Mouse (Mus musculus): Measurements from ENCODE around the gene Gm14327.
"Not testable (repeated sequence)": the region's sequence is repeated elsewhere in the genome, so short reads cannot be mapped to it uniquely, and the experiment has no call there.

Gene Gm14327

DNA sequence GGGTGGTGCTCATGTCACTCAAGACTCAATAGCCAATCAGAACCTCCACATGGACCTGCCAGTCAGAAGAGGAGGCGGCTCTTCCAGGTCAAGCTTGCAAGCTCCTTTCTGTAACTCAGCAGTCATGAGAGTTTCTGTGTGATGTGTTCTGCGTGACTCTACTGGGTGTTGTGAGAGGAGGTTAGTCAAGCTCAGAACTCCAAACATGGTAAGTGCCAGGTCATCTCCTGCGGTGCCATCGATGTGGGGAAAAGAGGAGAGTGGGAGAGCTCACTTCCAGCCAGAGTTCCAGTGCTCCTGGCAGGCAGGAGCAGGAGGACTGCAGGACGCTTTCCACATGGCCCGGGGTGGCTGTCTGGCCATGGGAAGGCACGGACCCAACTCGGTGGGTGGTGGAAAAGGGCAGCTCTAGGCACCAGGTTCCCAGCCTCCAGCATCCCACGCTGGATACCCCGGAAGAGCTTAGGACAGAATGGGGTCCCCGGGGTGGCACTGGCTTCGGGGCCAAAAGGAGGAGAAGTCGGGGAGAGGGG is at the start of gene Gm14327:
TSS of gene Gm14327 (plus strand) at position 51 of the 533 bp plus-strand sequence.
- not testable (repeated sequence) for DNase-seq

GRCm38 (mm10) chr2:177862254-177862653 is 34.6 kb upstream of the Gm14327 start:
- not testable (repeated sequence) for DNase-seq

DNA sequence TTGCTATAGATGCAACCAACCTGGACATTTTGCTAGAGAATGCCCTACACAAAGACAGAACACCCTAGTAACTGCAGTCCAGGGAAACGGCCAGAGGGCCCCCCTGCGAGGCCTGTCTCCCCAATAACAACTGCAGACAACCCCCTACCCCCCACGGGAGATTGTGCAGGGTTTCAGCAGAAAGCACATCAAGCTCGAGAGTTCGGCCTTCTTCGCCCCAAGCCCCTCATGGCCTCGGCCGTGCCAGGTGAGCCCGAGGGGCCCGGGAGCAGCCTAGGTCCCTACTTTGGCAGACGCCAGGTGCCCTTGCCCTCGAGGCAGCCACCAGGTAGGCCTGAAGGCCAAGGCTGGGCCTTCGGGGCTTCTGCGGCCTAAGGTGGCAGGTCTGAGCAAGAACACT is 9.2 kb upstream of the Gm14327 start:
- not testable (repeated sequence) for DNase-seq

GRCm38 (mm10) chr2:177898171-177898570 is 1.3 kb downstream of the Gm14327 start:
- DNase-seq, result not testable (repeated sequence)

GRCm38 (mm10) chr2:177903276-177903675 is 6.4 kb downstream of the Gm14327 start:
- DNase-seq, result not testable (repeated sequence)

DNA sequence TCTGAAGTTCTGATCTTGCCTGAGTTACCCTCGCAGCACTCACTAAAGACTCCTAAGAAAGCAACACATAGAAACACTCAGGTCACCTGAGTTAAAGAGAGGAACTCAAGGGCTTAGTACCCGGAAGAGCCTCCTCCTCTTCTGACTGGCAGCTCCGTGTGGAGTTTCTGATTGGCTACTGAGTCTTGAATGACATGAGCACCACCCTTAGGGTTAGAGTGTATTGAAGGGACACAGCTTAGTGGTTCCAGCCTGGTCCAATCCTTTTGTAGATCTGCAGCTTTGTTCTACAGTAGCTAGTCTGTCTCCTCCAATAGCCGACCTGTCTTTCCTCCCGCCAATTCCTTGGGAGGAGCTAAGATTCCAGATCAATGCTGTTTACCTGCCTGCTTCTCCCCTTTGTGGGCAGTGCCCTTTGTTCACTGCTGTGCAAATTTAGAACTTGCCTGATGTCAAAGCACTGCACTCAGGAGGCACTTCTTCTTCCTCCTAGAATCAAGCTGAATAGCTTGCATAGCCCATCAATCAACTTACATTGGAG is 28.7 kb downstream of the Gm14327 start, which contains the start of gene Zfp972:
TSS of gene Zfp972 (minus strand) at position 51 of the 541 bp plus-strand sequence.
- DNase-seq, result not testable (repeated sequence)
